27 mouse cellular contexts compared by ENCODE assay signal in genomic region chr9:15096161-15096560, GRCm38 (mm10). TPM values are rescaled to one million over a fixed set of nuclear protein-coding genes. Genes with fewer than 3 reads are reported as not detected.
"Had no signal": no experiment of that assay in that cellular context is flagged by ENCODE, and none has a peak within 500 bp of the region (broad histone marks: within the 10 kb centered on the region; RNA-seq: fewer than 3 reads in every experiment).

No protein-coding gene starts in this region.

- H3K4me3 ChIP-seq: kidney, embryonic 15.5 days; limb, embryonic 10.5 days; limb, embryonic 13.5 days; liver, embryonic 13.5 days; neural tube, embryonic 12.5 days; neural tube, embryonic 15.5 days had no signal

- H3K9ac ChIP-seq: kidney, embryonic 15.5 days; limb, embryonic 13.5 days; liver, embryonic 13.5 days; neural tube, embryonic 12.5 days; neural tube, embryonic 15.5 days had no signal

- H3K36me3 ChIP-seq: kidney, embryonic 15.5 days; limb, embryonic 10.5 days; limb, embryonic 13.5 days; liver, embryonic 13.5 days; neural tube, embryonic 12.5 days; neural tube, embryonic 15.5 days had no signal

- H3K9me3 ChIP-seq: kidney, embryonic 15.5 days; limb, embryonic 10.5 days; limb, embryonic 13.5 days; liver, embryonic 13.5 days; neural tube, embryonic 12.5 days; neural tube, embryonic 15.5 days had no signal

- H3K4me1 ChIP-seq: kidney, embryonic 15.5 days; limb, embryonic 10.5 days; limb, embryonic 13.5 days; neural tube, embryonic 12.5 days; neural tube, embryonic 15.5 days had no signal

- DNase-seq: kidney, adult 11 months; kidney, adult 8-10 months; kidney, postnatal 10 days; kidney, postnatal 36 days; liver; liver, embryonic 13.5 days; lung, adult 2 months; lung, postnatal 14 days; lung, postnatal 4 days; midbrain, embryonic 14.5 days; right cerebral cortex, adult 18-20 months; thymus, adult 18-20 months; thymus, postnatal 36 days had no signal

- H3K27ac ChIP-seq: kidney, embryonic 15.5 days; limb, embryonic 10.5 days; limb, embryonic 13.5 days; liver, embryonic 13.5 days; neural tube, embryonic 12.5 days; neural tube, embryonic 15.5 days had no signal

- H3K27me3 ChIP-seq: kidney, embryonic 15.5 days; limb, embryonic 13.5 days; liver, embryonic 13.5 days; neural tube, embryonic 12.5 days; neural tube, embryonic 15.5 days had no signal

- H3K4me2 ChIP-seq: kidney, embryonic 15.5 days; limb, embryonic 13.5 days; midbrain, embryonic 11.5 days; neural tube, embryonic 12.5 days; neural tube, embryonic 15.5 days had no signal

RNA-seq across cellular contexts. Expression of gene Hephl1, which starts 15.7 kb away (rescaled TPM):
- total RNA-seq: layer of hippocampus, postnatal 14 days; left cerebral cortex, adult 8-10 months; left cerebral cortex, postnatal 14 days; megakaryocyte progenitor cell, adult 5-6 weeks; megakaryocyte-erythroid progenitor cell, adult 5-6 weeks had no signal
- polyA plus RNA-seq: limb, embryonic 10.5 days; limb, embryonic 13.5 days; liver, embryonic 13.5 days; liver, embryonic 16.5 days; lung, embryonic 16.5 days; midbrain, embryonic 11.5 days; midbrain, embryonic 14.5 days; neural tube, embryonic 12.5 days; spleen, adult 2 months had no signal
